Mouse (Mus musculus) intestine, postnatal 0 days (tissue): ENCODE data around the gene Ndufs8. TPM values are rescaled to one million over a fixed set of nuclear protein-coding genes. Genes with fewer than 3 reads are reported as not detected.

ENCODE experiments used
- ATAC-seq: fragments of 200-750 bp; cut with Nextera tagmentation; 2 replicates; pipeline ENCODE4 v1.8.0; 2017; ENCODE audit warnings: mild to moderate bottlenecking, moderate TSS enrichment, moderate library complexity
- H3K27ac ChIP-seq: fragments of 300-500 bp; sonication (generic); 2 replicates; pipeline ENCODE4 v1.5.1; 2014; ENCODE audit warnings: mild to moderate bottlenecking, low read depth, low read length, moderate library complexity
- H3K27me3 ChIP-seq: fragments of 300-500 bp; sonication (generic); replicated peaks from 2 replicates; pipeline ENCODE4 v1.6.1; 2014; ENCODE audit warnings: low read length, mixed read lengths; ENCODE audit not compliant: control insufficient read depth, insufficient read depth
- H3K36me3 ChIP-seq: fragments of 300-500 bp; sonication (generic); 2 replicates; pipeline ENCODE4 v1.6.1; 2014; ENCODE audit warnings: mild to moderate bottlenecking, moderate library complexity; ENCODE audit not compliant: control insufficient read depth, insufficient read depth
- H3K4me1 ChIP-seq: fragments of 300-500 bp; sonication (generic); replicated peaks from 2 replicates; pipeline ENCODE4 v1.6.1; 2014; ENCODE audit warnings: antibody characterized with exemption, low read length, mixed read lengths; ENCODE audit not compliant: control insufficient read depth, insufficient read depth
- H3K4me2 ChIP-seq: fragments of 300-500 bp; sonication (generic); replicated peaks from 2 replicates; pipeline ENCODE4 v1.6.1; 2014; ENCODE audit warnings: low read depth, mild to moderate bottlenecking, moderate library complexity
- H3K4me3 ChIP-seq: fragments of 300-500 bp; sonication (generic); 2 replicates; pipeline ENCODE4 v1.5.1; 2014; ENCODE audit warnings: low read depth, low read length
- H3K9ac ChIP-seq: fragments of 300-500 bp; sonication (generic); 2 replicates; pipeline ENCODE4 v1.6.1; 2014; ENCODE audit warnings: mild to moderate bottlenecking, low read depth, low read length
- H3K9me3 ChIP-seq: fragments of 300-500 bp; sonication (generic); 2 replicates; pipeline ENCODE4 v1.6.1; 2016; ENCODE audit warnings: mixed run types; ENCODE audit not compliant: control insufficient read depth
- CTCF ChIP-seq: sonication (generic); IDR thresholded peaks from 2 replicates; pipeline ENCODE4 v1.5.1; 2016; ENCODE audit warnings: low read depth, mild to moderate bottlenecking, control low read depth, antibody characterized with exemption, moderate library complexity
- WGBS: fragments of 180-500 bp; shearing (Covaris S2); extraction: QIAGEN DNeasy Blood & Tissue Kit; methylation state at CpG from one replicate; pipeline ENCODE4 v1.1.7; 2014; 5-methylcytosine and 5-hydroxymethylcytosine counted together
- polyA plus RNA-seq: library from polyadenylated mRNA; unstranded; fragments of >200 nt; fragmentation: Nextera tagmentation; extraction: Ambion mirVana; gene quantifications from 2 replicates; pipeline ENCODE4 v1.2.1, GENCODE M21; 2015

Gene Ndufs8
- polyA plus RNA-seq, 1 experiment from 2014 or later = 317 TPM

- Histone ChIP-seq H3K27me3 (no peaks in the 10 kb centered on the region), H3K4me2 (no peak overlapping the region), H3K9ac (no peak overlapping the region), H3K27ac (no peak overlapping the region), H3K9me3 (no peaks in the 10 kb centered on the region), H3K36me3 (no peaks in the 10 kb centered on the region), H3K4me1 (0 out of 2 replicates have a peak, but pooled peaks cover 7% of the 10 kb centered on the region), H3K4me3 (no peak overlapping the region)
- peak; percentile 15; the same call in 1 of the 2 replicates for ATAC-seq
- 58% methylated on average over 13 of the region's 13 CpGs for WGBS
- no peak for TF ChIP-seq CTCF
These were observed 11.0 kb upstream of the Ndufs8 start for GRCm38 (mm10) chr19:3923586-3923985.

- H3K4me2 ChIP-seq = no peak overlapping the region
- 0 out of 2 replicates have a peak, but pooled peaks cover 7% of the 10 kb centered on the region for H3K4me1 ChIP-seq
- H3K9ac ChIP-seq = no peak overlapping the region
- 40% methylated on average over 10 of the region's 10 CpGs for WGBS
- peak; percentile 41; the same call in 1 of the 2 replicates for ATAC-seq
- H3K36me3 ChIP-seq = no peaks in the 10 kb centered on the region
- H3K27ac ChIP-seq = no peak overlapping the region; the same call in 1 of the 2 replicates
- H3K27me3 ChIP-seq = no peaks in the 10 kb centered on the region
- peak; percentile 23; the same call in 1 of the 2 replicates for TF ChIP-seq CTCF
- H3K9me3 ChIP-seq = no peaks in the 10 kb centered on the region
- no peak overlapping the region for H3K4me3 ChIP-seq
These were observed 10.2 kb upstream of the Ndufs8 start for GRCm38 (mm10) chr19:3922661-3923371.

- Histone ChIP-seq H3K4me2 (no peak overlapping the region), H3K36me3 (no peaks in the 10 kb centered on the region), H3K4me3 (no peak overlapping the region), H3K9me3 (no peaks in the 10 kb centered on the region), H3K27ac (no peak overlapping the region), H3K4me1 (0 out of 2 replicates have a peak, but pooled peaks cover 3% of the 10 kb centered on the region), H3K9ac (no peak overlapping the region), H3K27me3 (no peaks in the 10 kb centered on the region)
- TF ChIP-seq CTCF = no peak
- no peak for ATAC-seq
These were observed 7.4 kb upstream of the Ndufs8 start for GRCm38 (mm10) chr19:3919928-3920327.

- Histone ChIP-seq H3K27ac (no peak overlapping the region), H3K36me3 (no peaks in the 10 kb centered on the region), H3K9me3 (no peaks in the 10 kb centered on the region), H3K4me3 (no peak overlapping the region), H3K9ac (no peak overlapping the region), H3K27me3 (no peaks in the 10 kb centered on the region), H3K4me2 (no peak overlapping the region), H3K4me1 (0 out of 2 replicates have a peak, but pooled peaks cover 7% of the 10 kb centered on the region)
- no peak for TF ChIP-seq CTCF
- 69% methylated on average over 11 of the region's 11 CpGs for WGBS
- ATAC-seq = no peak
These were observed 4.2 kb upstream of the Ndufs8 start for GRCm38 (mm10) chr19:3916727-3917126.

- Histone ChIP-seq H3K27ac (no peak overlapping the region), H3K4me2 (no peak overlapping the region), H3K4me3 (no peak overlapping the region), H3K36me3 (peaks cover 20% of the 10 kb centered on the region), H3K4me1 (0 out of 2 replicates have a peak, but pooled peaks cover 10% of the 10 kb centered on the region), H3K9ac (no peak overlapping the region), H3K27me3 (no peaks in the 10 kb centered on the region), H3K9me3 (no peaks in the 10 kb centered on the region)
- TF ChIP-seq CTCF = no peak
- 92% methylated on average over 5 of the region's 5 CpGs for WGBS
- ATAC-seq = no peak
These were observed 2.0 kb upstream of the Ndufs8 start for GRCm38 (mm10) chr19:3914535-3914934.

GRCm38 (mm10) chr19:3913692-3914091, 1.1 kb upstream of the Ndufs8 start:
- Histone ChIP-seq H3K4me1 (0 out of 2 replicates have a peak, but pooled peaks cover 13% of the 10 kb centered on the region), H3K27ac (0 out of 2 replicates have a peak overlapping the region, but pooled peaks have one; percentile 64), H3K9me3 (no peaks in the 10 kb centered on the region), H3K9ac (0 out of 2 replicates have a peak overlapping the region, but pooled peaks have one; percentile 57), H3K4me2 (peak overlapping the region; percentile 77), H3K36me3 (peaks cover 23% of the 10 kb centered on the region), H3K27me3 (no peaks in the 10 kb centered on the region), H3K4me3 (peak overlapping the region; percentile 65)
- WGBS = 78% methylated on average over 8 of the region's 8 CpGs
- no peak for TF ChIP-seq CTCF
- ATAC-seq = no peak
